Mouse (Mus musculus): ENCODE data around the gene Atxn2l. TPM values are rescaled to one million over a fixed set of nuclear protein-coding genes. Genes with fewer than 3 reads are reported as not detected.
"Not testable (repeated sequence)": the region's sequence is repeated elsewhere in the genome, so short reads cannot be mapped to it uniquely, and the experiment has no call there.

Atxn2l gene
- polyA plus RNA-seq, 1 experiment from 2014 or later = 39.9 TPM

DNA sequence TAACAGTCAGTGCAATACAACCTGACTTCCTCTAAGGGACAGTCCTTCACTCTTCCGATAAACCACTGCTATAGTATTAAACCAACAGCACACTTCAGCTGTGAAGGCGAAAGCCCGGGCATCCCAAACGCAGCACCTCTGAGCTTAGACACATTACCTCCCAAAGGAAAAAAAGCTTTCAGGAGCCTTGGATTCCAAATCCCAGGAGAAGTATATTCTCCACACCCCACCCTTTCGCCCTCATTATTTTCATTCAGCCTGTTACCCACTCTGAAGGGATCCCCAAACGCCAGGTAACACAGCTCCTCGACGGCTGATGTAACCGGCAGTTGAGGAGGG, 1.6 kb downstream of the Atxn2l start:
- H3K36me3 ChIP-seq (ENCODE audit: control insufficient read depth, insufficient read depth, low read length) = peaks cover 34% of the 10 kb centered on the region

DNA sequence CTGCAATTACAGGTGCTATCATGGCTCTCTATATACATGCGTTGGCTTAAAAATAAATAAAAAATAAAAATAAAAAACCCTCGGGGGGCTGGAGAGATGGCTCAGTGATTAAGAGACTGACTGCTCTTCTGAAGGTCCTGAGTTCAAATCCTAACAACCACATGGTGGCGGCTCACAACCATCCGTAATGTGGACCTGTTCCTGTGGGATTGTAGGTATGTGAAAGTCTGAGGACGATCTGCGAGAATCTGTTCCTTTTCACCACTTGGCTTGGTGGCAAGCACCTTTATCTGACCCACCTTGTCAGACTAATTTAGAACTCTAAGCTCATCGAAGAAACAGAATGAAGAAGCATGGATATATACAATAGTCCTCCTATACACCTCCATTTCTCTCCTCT, 3.8 kb downstream of the Atxn2l start:
- no peak overlapping the region for H3K4me2 ChIP-seq
- H3K9ac ChIP-seq (ENCODE audit: low read depth, low read length) = no peak overlapping the region
- WGBS (ENCODE audit: insufficient replicate concordance) = 89% methylated on average over 7 of the region's 7 CpGs
- no peak overlapping the region for H3K27ac ChIP-seq (ENCODE audit: low read depth, low read length)
- no peak for ATAC-seq (replicated peaks; ENCODE audit: insufficient number of reproducible peaks, low FRiP score, low TSS enrichment)
- no peak overlapping the region for H3K4me3 ChIP-seq (ENCODE audit: low read depth, low read length)
- H3K4me1 ChIP-seq (ENCODE audit: control insufficient read depth, insufficient read depth, low read length) = peaks cover 6% of the 10 kb centered on the region; the same call in 1 of the 2 replicates
- peaks cover 55% of the 10 kb centered on the region for H3K36me3 ChIP-seq (ENCODE audit: control insufficient read depth, insufficient read depth, low read length)
- no peaks in the 10 kb centered on the region for H3K27me3 ChIP-seq (ENCODE audit: control insufficient read depth, insufficient read depth, low read length)
- H3K9me3 ChIP-seq (replicated peaks; ENCODE audit: control insufficient read depth, low read length) = no peaks in the 10 kb centered on the region

More for the DNA sequence above, 1.6 kb downstream of the Atxn2l start:
- peak overlapping the region; percentile 78 for H3K4me2 ChIP-seq
- no peak for ATAC-seq (replicated peaks; ENCODE audit: insufficient number of reproducible peaks, low FRiP score, low TSS enrichment)
- H3K27ac ChIP-seq (ENCODE audit: low read depth, low read length) = peak overlapping the region; percentile 97
- H3K4me1 ChIP-seq (ENCODE audit: control insufficient read depth, insufficient read depth, low read length) = peaks cover 6% of the 10 kb centered on the region; the same call in 1 of the 2 replicates
- no peaks in the 10 kb centered on the region for H3K27me3 ChIP-seq (ENCODE audit: control insufficient read depth, insufficient read depth, low read length)
- H3K4me3 ChIP-seq (ENCODE audit: low read depth, low read length) = peak overlapping the region; percentile 89
- 4% methylated on average over 9 of the region's 9 CpGs for WGBS (ENCODE audit: insufficient replicate concordance)
- peak overlapping the region; percentile 91 for H3K9ac ChIP-seq (ENCODE audit: low read depth, low read length)
- no peaks in the 10 kb centered on the region for H3K9me3 ChIP-seq (replicated peaks; ENCODE audit: control insufficient read depth, low read length)

DNA sequence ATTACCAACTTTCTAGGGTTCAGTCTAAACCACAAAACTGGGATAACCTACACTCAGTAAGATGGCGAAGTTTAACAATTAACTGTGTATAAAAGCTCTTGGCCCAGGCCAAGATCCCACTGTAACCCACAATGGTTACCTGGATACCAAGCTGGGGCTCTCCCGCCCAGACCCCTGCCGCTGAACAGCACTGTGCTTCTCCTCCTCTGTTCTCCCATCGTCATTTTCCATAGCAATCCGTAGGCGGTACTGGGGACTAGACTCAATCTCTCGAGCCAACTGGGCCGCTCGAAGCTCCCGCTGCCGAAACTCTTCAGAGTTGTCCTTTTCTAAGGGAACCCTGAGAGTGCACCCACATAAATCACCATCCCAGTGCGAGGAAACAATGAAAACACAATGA, 5.3 kb downstream of the Atxn2l start:
- Histone ChIP-seq H3K9me3 (replicated peaks; ENCODE audit: control insufficient read depth, low read length) (no peaks in the 10 kb centered on the region), H3K27me3 (ENCODE audit: control insufficient read depth, insufficient read depth, low read length) (no peaks in the 10 kb centered on the region), H3K36me3 (ENCODE audit: control insufficient read depth, insufficient read depth, low read length) (peaks cover 68% of the 10 kb centered on the region), H3K4me1 (ENCODE audit: control insufficient read depth, insufficient read depth, low read length) (peaks cover 6% of the 10 kb centered on the region; the same call in 1 of the 2 replicates), H3K27ac (ENCODE audit: low read depth, low read length) (no peak overlapping the region), H3K9ac (ENCODE audit: low read depth, low read length) (no peak overlapping the region), H3K4me2 (no peak overlapping the region), H3K4me3 (ENCODE audit: low read depth, low read length) (no peak overlapping the region)
- 96% methylated on average over 12 of the region's 12 CpGs for WGBS (ENCODE audit: insufficient replicate concordance)
- ATAC-seq (replicated peaks; ENCODE audit: insufficient number of reproducible peaks, low FRiP score, low TSS enrichment) = no peak

DNA sequence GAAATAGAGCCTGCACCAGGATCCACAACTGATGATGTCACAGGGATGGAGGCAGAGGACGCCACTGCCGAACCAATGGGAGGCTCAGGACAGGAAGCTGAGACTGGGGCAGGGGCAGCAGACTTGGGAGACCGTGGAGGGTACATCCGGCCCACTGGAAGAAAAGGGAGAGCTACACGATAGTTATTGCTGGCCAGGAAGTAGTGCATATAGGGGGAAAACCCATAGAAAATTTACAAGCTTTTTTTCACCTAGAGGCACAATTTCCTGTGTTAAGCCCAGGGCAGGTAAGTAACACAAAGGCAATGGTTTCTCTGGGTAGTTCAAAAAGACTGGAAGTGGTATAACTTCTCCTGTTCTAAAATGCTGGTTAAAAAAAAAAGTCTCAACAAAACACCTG, 6.8 kb downstream of the Atxn2l start:
- H3K4me1 ChIP-seq (ENCODE audit: control insufficient read depth, insufficient read depth, low read length) = peaks cover 6% of the 10 kb centered on the region; the same call in 1 of the 2 replicates
- H3K36me3 ChIP-seq (ENCODE audit: control insufficient read depth, insufficient read depth, low read length) = peaks cover 79% of the 10 kb centered on the region
- no peak overlapping the region for H3K4me3 ChIP-seq (ENCODE audit: low read depth, low read length)
- H3K9ac ChIP-seq (ENCODE audit: low read depth, low read length) = no peak overlapping the region
- H3K4me2 ChIP-seq = no peak overlapping the region
- ATAC-seq (replicated peaks; ENCODE audit: insufficient number of reproducible peaks, low FRiP score, low TSS enrichment) = no peak
- H3K9me3 ChIP-seq (replicated peaks; ENCODE audit: control insufficient read depth, low read length) = no peaks in the 10 kb centered on the region
- WGBS (ENCODE audit: insufficient replicate concordance) = 83% methylated on average over 5 of the region's 5 CpGs
- H3K27ac ChIP-seq (ENCODE audit: low read depth, low read length) = no peak overlapping the region
- no peaks in the 10 kb centered on the region for H3K27me3 ChIP-seq (ENCODE audit: control insufficient read depth, insufficient read depth, low read length)

DNA sequence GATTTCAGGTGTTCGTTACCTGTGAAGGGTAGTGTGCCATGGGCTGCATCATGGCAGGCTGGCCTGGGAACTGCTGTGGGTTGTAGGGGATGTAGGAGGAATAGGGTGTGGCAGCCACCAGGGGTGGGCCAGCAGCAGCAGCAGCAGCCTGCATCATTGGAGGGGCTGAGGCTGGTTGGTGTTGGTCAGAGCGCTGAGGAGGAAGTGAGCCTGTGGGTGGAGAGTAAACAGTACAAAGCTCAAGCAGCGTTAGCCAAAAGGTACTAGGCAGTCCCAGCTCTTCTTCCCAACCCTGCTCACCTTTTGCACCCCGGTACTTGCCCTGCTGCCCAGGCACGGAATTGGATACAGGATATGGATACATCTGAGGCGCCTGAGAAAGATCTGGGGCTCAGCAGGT, 9.1 kb downstream of the Atxn2l start:
- no peaks in the 10 kb centered on the region for H3K4me1 ChIP-seq (ENCODE audit: control insufficient read depth, insufficient read depth, low read length)
- no peak overlapping the region for H3K4me3 ChIP-seq (ENCODE audit: low read depth, low read length)
- H3K27me3 ChIP-seq (ENCODE audit: control insufficient read depth, insufficient read depth, low read length) = no peaks in the 10 kb centered on the region
- no peak overlapping the region for H3K27ac ChIP-seq (ENCODE audit: low read depth, low read length)
- H3K4me2 ChIP-seq = no peak overlapping the region
- H3K9me3 ChIP-seq (replicated peaks; ENCODE audit: control insufficient read depth, low read length) = no peaks in the 10 kb centered on the region
- ATAC-seq (replicated peaks; ENCODE audit: insufficient number of reproducible peaks, low FRiP score, low TSS enrichment) = no peak
- WGBS (ENCODE audit: insufficient replicate concordance) = 88% methylated on average over 6 of the region's 6 CpGs
- H3K36me3 ChIP-seq (ENCODE audit: control insufficient read depth, insufficient read depth, low read length) = peaks cover 74% of the 10 kb centered on the region
- H3K9ac ChIP-seq (ENCODE audit: low read depth, low read length) = no peak overlapping the region

DNA sequence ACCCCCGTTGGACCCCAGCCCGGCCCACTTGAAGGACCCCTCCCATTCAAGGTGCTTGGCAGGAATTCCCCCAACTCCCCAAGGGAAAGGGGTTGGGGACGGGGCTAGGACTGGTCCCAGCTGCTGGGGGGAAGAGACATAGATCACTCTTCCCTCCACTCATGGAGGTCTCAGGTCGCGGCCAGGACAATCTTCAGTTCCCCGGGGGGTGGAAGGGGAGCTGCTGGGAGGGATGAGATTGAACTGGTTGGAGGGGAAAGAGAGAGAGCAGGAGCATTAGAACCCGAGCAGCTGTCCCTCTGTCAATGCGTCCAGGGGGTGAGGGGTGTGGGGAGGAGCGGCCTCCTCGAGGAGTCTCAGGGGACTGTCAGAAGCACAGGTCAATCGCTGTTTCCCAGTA, 11.3 kb downstream of the Atxn2l start:
- WGBS (ENCODE audit: insufficient replicate concordance) = 54% methylated on average over 11 of the region's 11 CpGs
- Histone ChIP-seq H3K27ac (ENCODE audit: low read depth, low read length) (no peak overlapping the region), H3K36me3 (ENCODE audit: control insufficient read depth, insufficient read depth, low read length) (peaks cover 56% of the 10 kb centered on the region), H3K4me3 (ENCODE audit: low read depth, low read length) (no peak overlapping the region), H3K4me2 (no peak overlapping the region), H3K9me3 (replicated peaks; ENCODE audit: control insufficient read depth, low read length) (no peaks in the 10 kb centered on the region), H3K9ac (ENCODE audit: low read depth, low read length) (no peak overlapping the region), H3K27me3 (ENCODE audit: control insufficient read depth, insufficient read depth, low read length) (no peaks in the 10 kb centered on the region), H3K4me1 (ENCODE audit: control insufficient read depth, insufficient read depth, low read length) (0 out of 2 replicates have a peak, but pooled peaks cover 4% of the 10 kb centered on the region)
- ATAC-seq (replicated peaks; ENCODE audit: insufficient number of reproducible peaks, low FRiP score, low TSS enrichment) = no peak

DNA sequence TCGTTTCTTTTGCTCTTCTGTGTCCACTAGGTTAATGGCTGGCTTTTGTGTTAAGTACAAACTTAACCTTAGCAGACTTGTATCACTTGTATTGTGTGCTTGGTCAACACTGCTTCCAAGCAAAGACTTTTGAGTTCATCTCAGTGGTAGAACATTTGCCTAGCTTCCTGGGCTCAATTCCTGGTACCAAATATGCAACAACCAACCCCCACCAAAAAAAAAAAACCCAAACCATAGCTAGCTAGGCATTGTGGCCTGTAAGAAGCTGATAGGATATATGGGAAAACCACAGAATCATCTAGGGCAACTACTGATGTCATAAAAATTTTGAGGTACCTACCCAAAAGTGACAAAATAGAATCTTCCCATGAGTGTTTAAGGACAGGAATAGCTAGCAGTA, 12.2 kb downstream of the Atxn2l start:
- Histone ChIP-seq H3K27ac (ENCODE audit: low read depth, low read length) (no peak overlapping the region), H3K36me3 (ENCODE audit: control insufficient read depth, insufficient read depth, low read length) (peaks cover 48% of the 10 kb centered on the region), H3K9me3 (replicated peaks; ENCODE audit: control insufficient read depth, low read length) (no peaks in the 10 kb centered on the region), H3K4me1 (ENCODE audit: control insufficient read depth, insufficient read depth, low read length) (0 out of 2 replicates have a peak, but pooled peaks cover 4% of the 10 kb centered on the region), H3K9ac (ENCODE audit: low read depth, low read length) (no peak overlapping the region), H3K4me3 (ENCODE audit: low read depth, low read length) (no peak overlapping the region), H3K4me2 (no peak overlapping the region), H3K27me3 (ENCODE audit: control insufficient read depth, insufficient read depth, low read length) (no peaks in the 10 kb centered on the region)
- ATAC-seq (replicated peaks; ENCODE audit: insufficient number of reproducible peaks, low FRiP score, low TSS enrichment) = no peak
- WGBS (ENCODE audit: insufficient replicate concordance) = 64% methylated on average over 1 of the region's 1 CpGs

DNA sequence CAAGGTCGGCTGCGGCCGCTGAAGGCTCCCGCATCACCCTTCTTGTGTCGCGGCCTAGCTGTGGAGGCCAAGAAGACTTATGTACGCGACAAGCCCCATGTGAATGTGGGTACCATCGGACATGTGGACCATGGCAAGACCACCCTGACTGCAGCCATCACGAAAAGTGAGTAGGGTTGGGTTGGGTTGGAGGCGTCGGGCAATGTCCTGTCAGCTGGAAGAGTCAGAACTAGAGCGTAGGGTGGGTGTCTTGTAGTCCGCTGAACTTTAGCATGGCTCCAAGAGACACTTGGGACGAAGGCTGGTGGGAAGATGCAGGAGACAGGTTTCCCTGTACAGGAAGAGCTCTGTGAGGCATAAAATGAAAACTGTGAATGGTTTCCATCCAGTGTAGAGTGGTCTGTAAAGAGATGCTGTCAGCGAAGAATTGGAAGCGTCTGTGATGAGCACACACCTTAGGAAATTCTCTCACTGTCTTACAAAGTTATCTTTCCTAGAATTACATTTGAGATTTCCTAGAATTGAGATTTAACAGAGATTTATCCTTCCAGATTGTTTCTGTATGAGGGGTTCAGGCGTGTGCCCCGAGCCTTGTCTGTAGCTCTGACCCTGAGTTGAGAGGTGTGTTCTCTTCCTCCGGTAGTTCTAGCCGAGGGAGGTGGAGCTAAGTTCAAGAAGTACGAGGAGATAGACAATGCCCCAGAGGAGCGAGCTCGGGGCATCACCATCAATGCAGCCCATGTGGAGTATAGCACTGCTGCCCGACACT, 15.4 kb downstream of the Atxn2l start:
- not testable (repeated sequence) for H3K4me1 ChIP-seq (ENCODE audit: control insufficient read depth, insufficient read depth, low read length); H3K27me3 ChIP-seq (ENCODE audit: control insufficient read depth, insufficient read depth, low read length); ATAC-seq (replicated peaks; ENCODE audit: insufficient number of reproducible peaks, low FRiP score, low TSS enrichment); H3K9me3 ChIP-seq (replicated peaks; ENCODE audit: control insufficient read depth, low read length); H3K27ac ChIP-seq (ENCODE audit: low read depth, low read length)
- Histone ChIP-seq H3K4me3 (ENCODE audit: low read depth, low read length) (peak overlapping the region; percentile 67), H3K36me3 (ENCODE audit: control insufficient read depth, insufficient read depth, low read length) (peaks cover 17% of the 10 kb centered on the region), H3K4me2 (peak overlapping the region; percentile 82), H3K9ac (ENCODE audit: low read depth, low read length) (peak overlapping the region; percentile 64)
- 18% methylated on average over 19 of the region's 25 CpGs for WGBS (ENCODE audit: insufficient replicate concordance)

DNA sequence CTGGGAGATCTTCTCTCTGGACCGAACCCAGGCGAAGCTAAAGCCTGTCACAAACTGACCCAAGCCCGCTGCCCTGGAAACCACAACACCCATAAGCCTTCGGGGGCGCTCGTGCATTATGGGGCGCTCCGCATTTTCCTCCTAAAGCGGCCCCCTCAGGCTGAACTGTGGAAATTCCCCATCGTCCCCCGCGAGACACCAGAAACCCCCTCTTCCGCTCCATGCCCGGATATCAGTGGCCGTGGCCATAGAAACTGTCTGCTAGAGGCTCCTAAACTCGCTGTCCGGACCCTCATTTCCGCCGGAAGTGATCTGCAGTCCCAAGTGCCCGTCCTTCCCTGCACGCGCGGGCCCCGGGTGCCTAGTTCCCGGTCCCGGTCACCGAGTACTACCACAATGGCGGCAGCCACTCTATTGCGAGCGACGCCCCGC, 16.2 kb downstream of the Atxn2l start, which contains the start of gene Tufm:
Tufm (plus strand) TSS at position 310 of the 432 bp plus-strand sequence.
- Histone ChIP-seq H3K9me3 (replicated peaks; ENCODE audit: control insufficient read depth, low read length) (no peaks in the 10 kb centered on the region), H3K9ac (ENCODE audit: low read depth, low read length) (peak within 1 kb of the TSS; percentile 64), H3K36me3 (ENCODE audit: control insufficient read depth, insufficient read depth, low read length) (peaks cover 10% of the 10 kb centered on the region), H3K4me1 (ENCODE audit: control insufficient read depth, insufficient read depth, low read length) (0 out of 2 replicates have a peak, but pooled peaks cover 4% of the 10 kb centered on the region), H3K4me3 (ENCODE audit: low read depth, low read length) (peak within 1 kb of the TSS; percentile 67), H3K4me2 (peak within 1 kb of the TSS; percentile 82), H3K27me3 (ENCODE audit: control insufficient read depth, insufficient read depth, low read length) (no peaks in the 10 kb centered on the region), H3K27ac (ENCODE audit: low read depth, low read length) (peak within 1 kb of the TSS; percentile 51)
- WGBS (ENCODE audit: insufficient replicate concordance) = under 1% methylated on average over 32 of the region's 32 CpGs
- peak; percentile 85 for ATAC-seq (replicated peaks; ENCODE audit: insufficient number of reproducible peaks, low FRiP score, low TSS enrichment)

All from heart, embryonic 11.5 days (tissue).